In the genomic region with DNA sequence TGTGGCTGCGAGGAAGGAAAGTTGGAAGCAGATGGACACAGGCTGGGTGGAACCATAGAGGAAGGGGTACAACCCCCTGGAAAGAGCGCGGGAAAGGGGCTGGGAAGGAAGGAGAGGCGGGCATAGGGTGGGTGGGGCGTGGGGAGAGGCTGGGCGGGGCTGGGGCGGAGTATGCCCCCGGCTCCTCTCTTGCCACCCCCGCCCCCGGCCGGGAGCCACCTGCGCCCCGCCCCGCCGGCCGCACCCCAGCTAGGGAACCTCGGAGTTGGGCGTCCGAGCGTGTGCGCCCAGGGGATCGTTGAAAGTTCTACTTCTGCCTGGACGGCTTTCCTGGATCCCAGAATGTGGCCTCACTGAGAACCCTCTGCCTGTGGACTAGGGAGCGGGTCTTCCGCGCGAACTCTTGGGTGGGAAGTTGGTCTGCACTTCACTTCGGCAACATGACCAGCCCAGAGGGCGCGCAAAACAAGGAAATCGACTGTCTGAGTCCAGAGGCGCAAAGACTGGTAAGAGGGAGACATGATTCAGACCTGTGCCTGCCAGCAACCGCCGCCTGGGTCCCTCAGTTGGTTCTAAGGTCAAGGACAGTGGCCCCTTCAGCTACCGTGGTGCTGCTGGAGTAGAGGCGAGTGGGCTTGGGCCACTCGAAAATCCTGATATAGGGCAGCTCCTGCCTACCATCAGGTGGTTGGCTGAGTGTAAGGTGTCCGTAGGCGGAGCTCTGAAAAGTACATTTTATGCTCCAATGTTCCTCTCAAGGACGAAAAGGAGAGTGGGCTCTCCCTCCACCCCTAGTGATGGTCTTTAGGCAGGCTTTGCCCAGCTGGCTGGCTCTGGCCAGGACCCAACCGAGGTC, we compare ENCODE assay signal across 8 mouse cellular contexts. TPM values are rescaled to one million over a fixed set of nuclear protein-coding genes. Genes with fewer than 3 reads are reported as not detected.
DNase-seq lines count a peak whose midpoint lies in the region; ATAC-seq and TF ChIP-seq lines count a peak whose summit lies in the region.

No protein-coding gene starts in this region.

- peak overlapping the region; percentile 98 for H3K4me2 ChIP-seq in intestine, embryonic 15.5 days (replicated peaks)

- peaks cover 8% of the 10 kb centered on the region; the same call in 1 of the 2 replicates for H3K4me1 ChIP-seq in bone marrow, adult 2 months (ENCODE audit: control insufficient read depth, insufficient read depth, low read length)
- H3K4me1 ChIP-seq in intestine, embryonic 15.5 days (replicated peaks) = peaks cover 54% of the 10 kb centered on the region

- under 1% methylated on average over 39 of the region's 41 CpGs for WGBS in bone marrow, adult 2 months
- 4% methylated on average over 39 of the region's 41 CpGs for WGBS in intestine, embryonic 15.5 days

- H3K27ac ChIP-seq in bone marrow, adult 2 months (ENCODE audit: control insufficient read depth, insufficient read depth, low read depth, low read length, poor library complexity) = peak overlapping the region; percentile 92
- H3K27ac ChIP-seq in intestine, embryonic 15.5 days = peak overlapping the region; percentile 89

- H3K36me3 ChIP-seq in intestine, embryonic 15.5 days = no peaks in the 10 kb centered on the region

- no peaks in the 10 kb centered on the region for H3K9me3 ChIP-seq in intestine, embryonic 15.5 days

- 0 out of 2 replicates have a peak, but pooled peaks have one; percentile 34 for TF ChIP-seq POLR2A in bone marrow, adult 2 months (IDR thresholded peaks at IDR 0.05; ENCODE audit: borderline replicate concordance, control insufficient read depth, low read depth, low read length)

- TF ChIP-seq CTCF in bone marrow, adult 2 months (IDR thresholded peaks at IDR 0.05; ENCODE audit: control insufficient read depth, insufficient read depth, low read length) = no peak

- peak; percentile 89 for ATAC-seq in intestine, embryonic 15.5 days
- peak; percentile 14 for ATAC-seq in neutrophil, adult 5-6 weeks (ENCODE audit: extremely low read depth, insufficient number of reproducible peaks, low FRiP score, poor library complexity, severe bottlenecking)

- DNase-seq in CD8-positive naive resting alpha-beta T cell, adult 2 months (ENCODE audit: low read depth in 2 of 2, low spot score in 2 of 2) = peak; percentile 59 to 65
- peak; percentile 52 to 75 for DNase-seq in gastrocnemius, postnatal 36 days
- DNase-seq in lung, adult 18-20 months = peak; percentile 85 to 89
- no peak for DNase-seq in frontal cortex, postnatal 10 days (ENCODE audit: low spot score in 2 of 2)
- DNase-seq in layer of hippocampus, postnatal 36 days = no peak

- peak overlapping the region; percentile 92 for H3K4me3 ChIP-seq in bone marrow, adult 2 months (replicated peaks; ENCODE audit: control insufficient read depth, low read depth, low read length)
- H3K4me3 ChIP-seq in intestine, embryonic 15.5 days (replicated peaks) = peak overlapping the region; percentile 60

- intact Hi-C loops in gastrocnemius, postnatal 36 days (cut with DNase I) = no loop called here

- H3K9ac ChIP-seq in intestine, embryonic 15.5 days = peak overlapping the region; percentile 62

- no peaks in the 10 kb centered on the region for H3K27me3 ChIP-seq in intestine, embryonic 15.5 days (replicated peaks)

RNA-seq across cellular contexts. Expression of gene Lrrfip1, which starts 54.9 kb away (rescaled TPM):
- 30.9 and 51.9 TPM in 2 replicates for polyA plus RNA-seq in bone marrow, adult 2 months (2011; ENCODE audit: insufficient read depth, insufficient read length, low replicate concordance, missing spikeins)
- 100 to 1,000 TPM; 159 to 165 TPM for total RNA-seq in gastrocnemius, postnatal 36 days (2021)
- 58.7 and 63.5 TPM in 2 replicates for polyA plus RNA-seq in intestine, embryonic 15.5 days (2015; fragmentation: Nextera tagmentation; extraction: Ambion mirVana)
- total RNA-seq in neutrophil, adult 5-6 weeks (2017) = 247 and 262 TPM in 2 replicates
- total RNA-seq in layer of hippocampus, postnatal 36 days (2021) = 10 to 100 TPM; 75.3 to 80.9 TPM

Comparison
In these comparisons a context has a peak if more than half of its experiments do, and no peak if none do; other contexts are left out.
1. DNase-seq: peak in CD8-positive naive resting alpha-beta T cell, adult 2 months (2 of 2), gastrocnemius, postnatal 36 days (2 of 2) and lung, adult 18-20 months (2 of 2); none in frontal cortex, postnatal 10 days (0 of 2) and layer of hippocampus, postnatal 36 days (0 of 2).